Mouse (Mus musculus) stomach, embryonic 14.5 days (tissue): ENCODE data around the gene Pstpip1. TPM values are rescaled to one million over a fixed set of nuclear protein-coding genes. Genes with fewer than 3 reads are reported as not detected.

Experiments
- ATAC-seq: fragments of 200-750 bp; cut with Nextera tagmentation; 2 replicates; pipeline ENCODE4 v1.8.0; 2017; ENCODE audit warnings: low read depth, moderate TSS enrichment; ENCODE audit not compliant: insufficient number of reproducible peaks, insufficient read depth, low FRiP score
- H3K27ac ChIP-seq: fragments of 300-500 bp; sonication (generic); 2 replicates; pipeline ENCODE4 v1.5.1; 2014; ENCODE audit warnings: mild to moderate bottlenecking, low read length, moderate library complexity, mixed read lengths
- H3K27me3 ChIP-seq: fragments of 300-500 bp; sonication (generic); 2 replicates; pipeline ENCODE4 v1.6.1; 2014; ENCODE audit warnings: low read length, control low read depth, mixed read lengths; ENCODE audit not compliant: control insufficient read depth, insufficient read depth
- H3K36me3 ChIP-seq: fragments of 300-500 bp; sonication (generic); 2 replicates; pipeline ENCODE4 v1.6.1; 2014; ENCODE audit warnings: mild to moderate bottlenecking, control low read depth, low read length, moderate library complexity, mixed read lengths; ENCODE audit not compliant: control insufficient read depth, insufficient read depth
- H3K4me1 ChIP-seq: fragments of 300-500 bp; sonication (generic); 2 replicates; pipeline ENCODE4 v1.6.1; 2014; ENCODE audit warnings: low read length, control low read depth, mixed read lengths; ENCODE audit not compliant: control insufficient read depth, insufficient read depth
- H3K4me2 ChIP-seq: fragments of 300-500 bp; sonication (generic); replicated peaks from 2 replicates; pipeline ENCODE4 v1.6.1; 2014; ENCODE audit warnings: low read depth, low read length, control low read depth
- H3K4me3 ChIP-seq: fragments of 300-500 bp; sonication (generic); 2 replicates; pipeline ENCODE4 v1.5.1; 2014; ENCODE audit warnings: low read depth, low read length, control low read depth
- H3K9ac ChIP-seq: fragments of 300-500 bp; sonication (generic); replicated peaks from 2 replicates; pipeline ENCODE4 v1.6.1; 2014; ENCODE audit warnings: low read depth, mild to moderate bottlenecking, control low read depth, low read length, moderate library complexity, mixed read lengths
- H3K9me3 ChIP-seq: fragments of 300-500 bp; sonication (generic); 2 replicates; pipeline ENCODE4 v1.6.1; 2016; ENCODE audit warnings: low read depth, low read length, control low read depth; ENCODE audit not compliant: control insufficient read depth
- WGBS: fragments of 180-500 bp; shearing (Covaris S2); extraction: QIAGEN DNeasy Blood & Tissue Kit; methylation state at CpG from one replicate; pipeline ENCODE4 v1.1.7; 2014; 5-methylcytosine and 5-hydroxymethylcytosine counted together
- polyA plus RNA-seq: library from polyadenylated mRNA; unstranded; fragments of >200 nt; fragmentation: Nextera tagmentation; extraction: Ambion mirVana; gene quantifications from 2 replicates; pipeline ENCODE4 v1.2.1, GENCODE M21; 2014

Gene Pstpip1
- 0.93 and 1.00 TPM in 2 replicates for polyA plus RNA-seq

- H3K4me2 ChIP-seq, result peak within 1 kb of the TSS; percentile 21
- H3K4me3 ChIP-seq, result no peak within 1 kb of the TSS
- peak within 1 kb of the TSS; percentile 35; the same call in 1 of the 2 replicates for H3K27ac ChIP-seq
- ATAC-seq, result peak; percentile 64; the same call in 1 of the 2 replicates
- H3K9me3 ChIP-seq, result no peaks in the 10 kb centered on the region
- no peaks in the 10 kb centered on the region for H3K27me3 ChIP-seq
- peaks cover 14% of the 10 kb centered on the region; the same call in 1 of the 2 replicates for H3K4me1 ChIP-seq
- H3K36me3 ChIP-seq, result no peaks in the 10 kb centered on the region
- no peak within 1 kb of the TSS for H3K9ac ChIP-seq
- 20% methylated on average over 22 of the region's 22 CpGs for WGBS
These were observed at the start of gene Pstpip1 for GRCm38 (mm10) chr9:56089778-56090520. Gene Pstpip1 (plus strand): TSS chr9:56089962.

- peak; percentile 100 for ATAC-seq
- peak within 1 kb of the TSS; percentile 93 for H3K27ac ChIP-seq
- H3K4me1 ChIP-seq, result peaks cover 6% of the 10 kb centered on the region; the same call in 1 of the 2 replicates
- under 1% methylated on average over 46 of the region's 49 CpGs for WGBS
- H3K4me2 ChIP-seq, result peak within 1 kb of the TSS; percentile 47
- H3K4me3 ChIP-seq, result peak within 1 kb of the TSS; percentile 63
- peak within 1 kb of the TSS; percentile 85 for H3K9ac ChIP-seq
- no peaks in the 10 kb centered on the region for H3K9me3 ChIP-seq
- peaks cover 10% of the 10 kb centered on the region for H3K36me3 ChIP-seq
- H3K27me3 ChIP-seq, result no peaks in the 10 kb centered on the region
These were observed 48.2 kb upstream of the Pstpip1 start, which contains the start of gene Rcn2 for GRCm38 (mm10) chr9:56041372-56042180. Gene Rcn2 (plus strand): TSS chr9:56041845.

- peak overlapping the region; percentile 85 for H3K9ac ChIP-seq
- ATAC-seq, result no peak; the same call in 1 of the 2 replicates
- H3K36me3 ChIP-seq, result peaks cover 10% of the 10 kb centered on the region
- H3K4me3 ChIP-seq, result peak overlapping the region; percentile 63
- no peaks in the 10 kb centered on the region for H3K27me3 ChIP-seq
- H3K4me1 ChIP-seq, result peaks cover 6% of the 10 kb centered on the region; the same call in 1 of the 2 replicates
- peak overlapping the region; percentile 47 for H3K4me2 ChIP-seq
- no peaks in the 10 kb centered on the region for H3K9me3 ChIP-seq
- H3K27ac ChIP-seq, result peak overlapping the region; percentile 93
- under 1% methylated on average over 16 of the region's 16 CpGs for WGBS
These were observed 47.6 kb upstream of the Pstpip1 start for GRCm38 (mm10) chr9:56042181-56042621.

DNA sequence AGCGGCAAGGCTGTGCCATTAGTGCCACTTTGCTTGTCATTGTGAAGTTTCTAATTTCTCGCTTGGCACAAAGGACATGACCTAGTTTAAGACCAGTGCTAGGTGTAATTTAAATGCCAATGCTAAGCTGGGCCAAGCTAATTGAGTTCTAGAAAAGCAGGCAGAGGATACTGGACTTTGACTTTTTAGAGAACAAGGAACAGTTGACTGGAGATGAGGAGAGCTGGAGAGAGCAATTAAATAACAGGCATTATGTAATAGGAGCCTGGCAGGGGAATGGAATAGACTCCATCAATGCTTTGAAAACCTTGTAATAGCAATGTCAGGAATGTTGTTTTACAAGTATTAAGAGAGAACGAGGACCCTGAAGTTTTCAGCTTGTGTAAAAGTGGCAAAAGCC lies 36.0 kb upstream of the Pstpip1 start:
- peaks cover 33% of the 10 kb centered on the region for H3K36me3 ChIP-seq

DNA sequence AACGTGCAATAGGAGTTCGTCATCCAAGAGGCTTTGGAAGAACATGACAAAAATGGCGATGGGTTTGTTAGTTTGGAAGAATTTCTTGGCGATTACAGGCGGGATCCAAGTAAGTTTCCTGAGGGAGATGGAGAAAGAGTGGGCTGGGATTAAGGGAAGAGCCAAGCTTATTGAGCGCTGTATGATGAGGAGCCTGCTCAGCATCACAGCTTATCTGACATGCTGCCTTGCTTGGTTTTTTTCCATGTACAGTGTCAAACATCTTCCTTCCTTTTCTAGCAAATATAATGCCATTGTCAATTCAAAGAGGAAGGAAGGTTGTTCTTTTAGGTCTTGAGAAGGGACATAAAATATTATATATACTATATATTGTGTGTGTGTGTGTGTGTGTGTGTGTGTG lies 33.6 kb upstream of the Pstpip1 start:
- WGBS, result 88% methylated on average over 6 of the region's 6 CpGs
- Histone ChIP-seq H3K27me3 (no peaks in the 10 kb centered on the region), H3K4me3 (no peak overlapping the region), H3K9ac (no peak overlapping the region), H3K36me3 (peaks cover 53% of the 10 kb centered on the region), H3K27ac (no peak overlapping the region), H3K4me1 (no peaks in the 10 kb centered on the region), H3K9me3 (no peaks in the 10 kb centered on the region), H3K4me2 (no peak overlapping the region)
- ATAC-seq, result no peak

More for the DNA sequence above, 36.0 kb upstream of the Pstpip1 start:
- WGBS, result 83% methylated on average over 3 of the region's 3 CpGs
- Histone ChIP-seq H3K9me3 (no peaks in the 10 kb centered on the region), H3K4me3 (no peak overlapping the region), H3K4me1 (no peaks in the 10 kb centered on the region), H3K4me2 (no peak overlapping the region), H3K9ac (no peak overlapping the region), H3K27me3 (no peaks in the 10 kb centered on the region), H3K27ac (no peak overlapping the region)
- ATAC-seq, result no peak

DNA sequence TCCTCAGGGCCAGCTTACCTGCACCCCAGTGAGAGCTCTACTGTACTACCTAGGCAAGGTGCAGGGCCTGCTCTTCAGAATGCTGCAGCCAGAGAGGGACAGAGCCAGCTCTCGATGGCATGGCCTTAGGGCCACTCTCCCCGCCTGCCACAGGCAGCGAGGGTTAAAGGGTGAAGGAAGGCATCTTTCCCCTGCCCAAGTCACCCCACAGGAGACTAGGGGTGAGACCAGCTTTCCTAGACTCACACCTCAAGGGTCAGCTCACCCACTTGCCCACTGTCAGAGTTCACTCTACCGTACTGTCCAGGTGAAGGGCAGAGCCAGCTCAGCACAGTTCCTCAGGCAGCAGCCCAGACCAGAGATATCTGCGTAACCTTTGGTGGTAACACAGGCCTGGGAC lies 27.4 kb upstream of the Pstpip1 start:
- H3K9me3 ChIP-seq, result no peaks in the 10 kb centered on the region
- H3K4me2 ChIP-seq, result no peak overlapping the region
- WGBS, result 91% methylated on average over 5 of the region's 5 CpGs
- no peak overlapping the region for H3K4me3 ChIP-seq
- H3K4me1 ChIP-seq, result no peaks in the 10 kb centered on the region; the same call in 1 of the 2 replicates
- H3K36me3 ChIP-seq, result peaks cover 46% of the 10 kb centered on the region
- H3K27ac ChIP-seq, result no peak overlapping the region
- H3K27me3 ChIP-seq, result no peaks in the 10 kb centered on the region
- no peak overlapping the region for H3K9ac ChIP-seq
- no peak for ATAC-seq

DNA sequence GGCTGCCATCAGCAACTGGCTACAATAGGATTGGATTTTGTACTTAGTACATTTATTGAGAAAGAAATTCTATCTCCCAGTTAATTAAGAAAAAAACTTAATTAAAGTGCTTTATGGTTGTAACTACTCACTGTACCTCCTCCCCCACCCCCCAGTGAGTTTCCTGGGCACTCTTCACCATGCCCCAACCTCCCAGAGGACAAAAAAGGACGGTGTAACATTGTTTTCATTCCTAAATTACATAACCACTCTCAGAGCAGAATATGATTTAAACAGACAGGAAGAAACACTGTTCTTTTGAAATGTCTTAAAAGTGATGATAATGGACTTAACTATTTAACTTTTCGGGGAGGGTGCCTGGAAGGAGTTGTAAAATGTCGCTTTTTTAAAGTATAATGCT lies 24.8 kb upstream of the Pstpip1 start:
- Histone ChIP-seq H3K27ac (no peak overlapping the region), H3K9me3 (no peaks in the 10 kb centered on the region), H3K27me3 (no peaks in the 10 kb centered on the region), H3K36me3 (peaks cover 32% of the 10 kb centered on the region), H3K4me1 (no peaks in the 10 kb centered on the region; the same call in 1 of the 2 replicates), H3K4me2 (no peak overlapping the region), H3K4me3 (no peak overlapping the region), H3K9ac (no peak overlapping the region)
- WGBS, result 61% methylated on average over 3 of the region's 3 CpGs
- ATAC-seq, result no peak

- H3K9me3 ChIP-seq, result no peaks in the 10 kb centered on the region
- no peak overlapping the region for H3K9ac ChIP-seq
- WGBS, result 90% methylated on average over 4 of the region's 4 CpGs
- H3K4me1 ChIP-seq, result no peaks in the 10 kb centered on the region; the same call in 1 of the 2 replicates
- H3K4me3 ChIP-seq, result no peak overlapping the region
- ATAC-seq, result no peak
- H3K36me3 ChIP-seq, result peaks cover 21% of the 10 kb centered on the region; the same call in 1 of the 2 replicates
- H3K27ac ChIP-seq, result no peak overlapping the region
- H3K4me2 ChIP-seq, result no peak overlapping the region
- no peaks in the 10 kb centered on the region for H3K27me3 ChIP-seq
These were observed 21.8 kb upstream of the Pstpip1 start for GRCm38 (mm10) chr9:56067964-56068363.
